Mouse (Mus musculus): ENCODE measurements at regions not wholly inside any gene's neighbourhood (a gene's known extent, or its start where the extent isn't known, plus 50 kb on each side); places are given as distances from the start of the nearest gene placed in this dataset.
"Not testable (repeated sequence)": the region's sequence is repeated elsewhere in the genome, so short reads cannot be mapped to it uniquely, and the experiment has no call there.

DNA sequence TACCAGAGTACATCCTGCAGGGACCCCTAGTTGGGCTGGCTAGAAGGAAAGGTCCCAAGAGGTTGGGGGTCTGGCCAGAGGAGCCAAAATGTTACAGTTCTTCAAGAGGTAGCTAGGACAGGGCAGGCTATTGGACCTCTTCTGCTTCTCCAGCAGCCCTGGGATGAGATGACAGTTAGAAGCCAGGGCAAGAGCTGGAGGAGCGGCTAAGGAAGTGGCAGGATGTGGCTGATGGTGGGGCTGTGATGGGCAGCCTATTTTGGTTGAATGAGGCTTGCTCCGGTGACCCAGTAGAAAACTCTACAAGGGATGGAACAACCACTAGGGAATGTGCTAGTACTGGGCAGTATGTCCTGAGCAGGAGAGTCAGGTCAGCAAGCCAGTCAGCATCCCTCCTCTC, 82.8 kb downstream of the Ddx11 start:
- no peak for DNase-seq (ENCODE audit: low spot score in 2 of 2)

DNA sequence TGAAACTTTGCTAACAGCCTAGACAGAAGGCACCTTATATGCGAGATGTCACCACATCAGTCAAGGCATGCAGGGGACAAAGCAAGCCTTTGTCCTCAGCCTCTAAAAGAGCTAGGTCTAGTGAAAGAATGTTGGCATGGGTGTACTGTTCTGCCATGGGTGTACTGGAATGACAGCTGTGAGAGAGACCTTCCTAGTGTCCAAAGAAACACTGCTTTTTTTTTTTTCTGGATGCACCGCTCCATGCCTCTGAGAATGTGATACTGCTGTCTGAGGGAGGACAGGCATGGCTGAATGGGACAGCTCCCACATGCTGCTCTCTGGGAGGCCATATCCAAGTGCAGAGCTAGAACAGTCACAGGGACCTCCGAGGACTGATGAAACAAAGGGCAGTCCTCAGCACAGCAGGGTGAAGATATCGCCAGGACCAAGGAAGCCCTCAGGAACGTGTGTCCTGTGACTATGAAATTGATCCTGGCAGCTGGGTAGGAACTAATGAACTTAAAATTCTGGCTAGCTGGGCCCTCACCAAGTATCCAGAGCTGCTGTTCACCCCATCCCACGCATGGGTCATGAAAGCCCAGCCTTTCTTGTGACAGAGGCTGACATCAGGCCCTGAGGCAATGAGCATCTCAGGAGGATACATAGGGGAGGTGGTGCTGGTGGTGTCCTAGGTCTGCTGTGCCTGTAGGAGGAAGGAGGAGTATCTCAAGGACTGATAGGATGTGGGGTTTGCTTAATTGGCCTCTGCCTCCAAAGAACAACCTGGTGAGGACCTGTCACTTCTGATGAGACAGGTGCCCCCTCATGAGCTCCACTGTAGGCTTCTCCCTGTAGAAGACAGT, 84.6 kb downstream of the Ddx11 start:
- DNase-seq (ENCODE audit: low spot score in 2 of 2): not testable (repeated sequence)

DNA sequence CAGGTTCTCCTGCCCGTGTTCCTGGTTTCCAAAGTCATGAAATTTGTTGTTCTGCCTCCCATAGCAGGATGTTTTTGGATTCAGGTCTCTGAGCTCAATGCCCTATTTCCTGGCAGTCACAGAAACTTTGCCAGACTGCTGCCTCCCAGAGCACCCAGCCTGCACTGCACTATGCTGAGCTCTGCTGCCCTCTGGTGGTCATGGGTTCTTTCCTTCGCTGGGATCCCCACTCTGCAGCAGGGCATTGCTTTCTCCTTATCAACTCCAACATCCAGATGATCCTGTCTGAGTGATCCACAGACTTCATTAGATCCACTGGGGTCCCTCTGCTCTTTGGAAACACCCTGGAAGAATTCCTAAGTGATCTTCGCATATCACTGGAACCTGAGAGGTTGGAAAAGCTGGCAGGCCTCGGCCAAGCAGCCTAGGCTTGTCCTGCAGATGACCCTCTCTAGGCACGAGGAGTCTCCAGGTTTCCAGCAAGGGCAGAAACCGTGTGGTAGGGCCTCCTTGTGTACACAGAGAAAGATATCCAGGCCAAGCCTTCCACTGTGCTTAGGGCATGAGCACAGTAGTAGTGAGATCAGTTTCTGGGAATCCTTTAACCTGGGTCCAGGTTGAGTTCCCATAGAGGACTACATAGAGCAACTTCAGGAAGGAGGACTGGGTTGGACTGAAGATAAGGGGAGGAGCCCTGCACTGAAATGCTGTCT, 85.6 kb downstream of the Ddx11 start:
- DNase-seq (ENCODE audit: low spot score in 2 of 2): not testable (repeated sequence)

DNA sequence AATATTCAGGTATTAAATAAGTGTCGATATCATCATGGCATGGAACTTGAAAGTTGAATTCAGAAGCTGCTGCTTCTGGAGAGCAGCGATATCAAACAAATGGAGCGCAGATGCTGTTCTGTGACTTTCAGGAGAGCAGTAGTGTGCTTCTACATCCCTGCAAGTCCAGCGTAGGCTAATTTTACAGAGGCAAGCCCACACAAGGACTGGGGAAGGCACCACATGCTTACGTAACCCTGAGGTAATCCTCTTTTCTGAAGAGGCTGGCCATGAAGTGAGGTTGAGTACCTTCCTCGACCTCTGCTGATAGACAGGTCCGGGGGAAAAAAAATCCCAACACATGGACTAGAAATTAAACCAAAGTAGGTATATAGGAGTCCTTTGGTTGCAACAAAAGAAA, 88.2 kb downstream of the Ddx11 start:
- no peak for DNase-seq (ENCODE audit: low spot score in 2 of 2)

DNA sequence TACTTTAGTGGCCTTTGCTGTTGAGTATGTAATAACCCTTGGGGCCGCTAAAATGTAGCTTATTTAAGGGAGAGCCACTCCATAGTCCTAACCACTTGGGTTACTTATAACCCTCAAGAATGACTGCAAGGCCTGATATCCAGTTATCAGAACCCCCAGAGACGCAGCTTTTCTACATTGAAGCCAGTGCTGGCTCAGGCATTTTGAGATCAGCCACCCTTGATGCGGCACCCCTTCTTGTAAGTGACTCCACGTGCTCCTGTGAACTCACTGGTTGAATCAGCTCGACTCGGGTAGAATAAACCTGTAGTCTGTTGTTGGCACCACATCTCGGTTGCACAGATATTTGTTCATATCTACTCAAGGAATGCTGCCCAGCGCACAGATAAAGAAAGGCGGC, 89.3 kb downstream of the Ddx11 start:
- DNase-seq (ENCODE audit: low spot score in 2 of 2): no peak

- DNase-seq (ENCODE audit: low spot score in 2 of 2): no peak
Observed at GRCm38 (mm10) chr17:66218321-66218720, 95.0 kb downstream of the Ddx11 start.

GRCm38 (mm10) chr17:66219669-66220435, 96.5 kb downstream of the Ddx11 start:
- no peak for DNase-seq (ENCODE audit: low spot score in 2 of 2)

GRCm38 (mm10) chr17:66221256-66221655, 97.9 kb downstream of the Ddx11 start:
- DNase-seq (ENCODE audit: low spot score in 2 of 2): peak in 1 of 2 experiments; percentile 47

DNA sequence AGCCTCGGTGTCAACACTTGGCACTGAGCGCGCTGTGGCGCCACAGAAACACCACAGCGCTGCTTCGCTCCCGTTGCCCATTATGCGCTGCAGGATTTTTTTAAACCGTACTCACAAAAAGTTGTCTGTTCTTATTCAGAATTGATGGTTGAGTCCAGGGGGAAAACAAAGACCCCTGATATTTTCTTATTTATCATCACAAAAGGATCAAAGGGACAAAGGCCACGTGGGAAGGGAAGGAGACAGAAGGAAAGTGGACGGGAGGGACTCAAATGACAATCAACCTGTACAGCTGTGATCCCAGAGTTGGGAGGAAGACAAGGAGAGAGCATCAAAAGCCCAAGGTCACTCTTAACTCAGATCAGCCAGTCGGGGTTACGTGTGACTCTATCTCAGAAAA, 100.4 kb downstream of the Ddx11 start:
- no peak for DNase-seq (ENCODE audit: low spot score in 2 of 2)

DNA sequence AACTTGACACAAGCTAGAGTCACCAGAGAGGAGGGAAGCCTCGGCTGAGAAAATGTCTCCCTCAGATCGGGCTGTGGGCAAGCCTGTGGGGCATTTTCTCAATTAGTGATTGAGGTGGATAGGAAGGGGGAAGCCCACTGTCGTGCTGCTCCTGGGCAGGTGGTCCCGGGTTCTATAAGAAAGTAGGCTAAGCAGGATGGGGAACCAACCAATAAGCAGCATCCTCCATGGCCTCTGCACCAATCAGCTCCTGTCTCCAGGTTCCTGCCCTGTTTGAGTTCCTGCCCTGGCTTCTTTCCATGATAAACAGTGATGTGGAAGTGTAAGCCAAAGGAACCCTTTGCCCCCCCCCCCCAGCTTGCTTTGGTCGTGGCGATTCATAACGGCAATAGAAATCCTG, 100.9 kb downstream of the Ddx11 start:
- DNase-seq (ENCODE audit: low spot score in 2 of 2): no peak

GRCm38 (mm10) chr17:66232391-66232790, 109.1 kb downstream of the Ddx11 start:
- DNase-seq (ENCODE audit: low spot score in 2 of 2): no peak

DNA sequence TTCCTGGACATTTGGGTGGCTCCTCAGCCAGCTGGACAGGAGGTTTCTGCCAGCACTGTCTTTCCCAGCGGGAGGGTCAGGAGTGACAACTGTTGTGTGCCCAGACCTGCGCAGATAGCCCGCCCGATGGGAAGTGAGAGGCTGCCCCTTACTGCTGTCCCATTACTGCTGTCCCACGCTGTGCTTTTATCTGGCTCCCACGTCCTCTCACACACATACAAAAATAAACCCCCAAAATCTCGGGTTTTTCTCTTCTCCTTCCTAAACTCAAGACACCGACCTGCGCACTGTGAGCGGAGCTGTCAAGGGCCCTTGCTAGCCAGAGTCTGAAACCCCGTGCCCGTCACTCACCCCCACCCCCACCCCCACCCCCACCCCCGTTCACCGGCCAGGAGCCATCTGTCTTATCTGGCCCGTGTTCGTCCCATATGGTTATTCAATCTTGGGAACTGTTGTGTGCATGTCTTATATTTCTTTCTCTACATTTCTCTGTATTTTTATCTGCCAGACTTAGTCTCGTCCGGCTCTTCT, 109.6 kb downstream of the Ddx11 start:
- no peak for DNase-seq (ENCODE audit: low spot score in 2 of 2)

- DNase-seq (ENCODE audit: low spot score in 2 of 2): no peak
Observed at GRCm38 (mm10) chr17:66233451-66233951, 110.2 kb downstream of the Ddx11 start.

- no peak for DNase-seq (ENCODE audit: low spot score in 2 of 2)
Observed at GRCm38 (mm10) chr17:66234432-66234831, 111.1 kb downstream of the Ddx11 start.

GRCm38 (mm10) chr17:66235096-66235805, 111.9 kb downstream of the Ddx11 start:
- peak; percentile 82 to 87 for DNase-seq (ENCODE audit: low spot score in 2 of 2)

DNA sequence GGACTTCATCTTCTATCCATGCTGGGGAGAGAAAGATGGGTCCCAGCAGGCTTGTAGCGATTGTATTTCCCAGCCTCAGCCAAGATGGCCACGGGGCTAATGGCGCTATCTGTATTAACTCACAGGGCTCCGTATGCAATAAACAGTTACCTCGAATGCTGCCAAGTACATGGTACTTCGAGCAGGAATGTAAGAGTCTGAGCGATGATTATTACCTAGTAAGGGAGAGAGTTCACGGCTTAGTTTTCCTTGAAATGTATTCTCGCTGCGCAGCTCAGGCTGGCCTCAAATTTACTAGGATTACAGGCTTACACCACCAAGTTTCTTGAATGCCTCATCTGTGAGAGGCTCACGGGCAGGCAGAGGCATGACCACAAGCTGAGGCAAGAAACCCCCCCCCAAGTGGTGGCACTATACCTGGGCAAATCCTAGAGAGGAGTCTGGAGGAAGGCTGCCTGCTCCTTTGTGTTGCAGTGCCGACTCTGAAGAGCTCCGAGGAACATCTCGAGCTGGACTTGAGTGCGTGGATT, 112.6 kb downstream of the Ddx11 start:
- no peak for DNase-seq (ENCODE audit: low spot score in 2 of 2)

- no peak for DNase-seq (ENCODE audit: low spot score in 2 of 2)
Observed at GRCm38 (mm10) chr17:66241868-66242622, 118.7 kb downstream of the Ddx11 start.

- DNase-seq (ENCODE audit: low spot score in 2 of 2): no peak
Observed at GRCm38 (mm10) chr17:66244183-66244582, 120.9 kb downstream of the Ddx11 start.

DNA sequence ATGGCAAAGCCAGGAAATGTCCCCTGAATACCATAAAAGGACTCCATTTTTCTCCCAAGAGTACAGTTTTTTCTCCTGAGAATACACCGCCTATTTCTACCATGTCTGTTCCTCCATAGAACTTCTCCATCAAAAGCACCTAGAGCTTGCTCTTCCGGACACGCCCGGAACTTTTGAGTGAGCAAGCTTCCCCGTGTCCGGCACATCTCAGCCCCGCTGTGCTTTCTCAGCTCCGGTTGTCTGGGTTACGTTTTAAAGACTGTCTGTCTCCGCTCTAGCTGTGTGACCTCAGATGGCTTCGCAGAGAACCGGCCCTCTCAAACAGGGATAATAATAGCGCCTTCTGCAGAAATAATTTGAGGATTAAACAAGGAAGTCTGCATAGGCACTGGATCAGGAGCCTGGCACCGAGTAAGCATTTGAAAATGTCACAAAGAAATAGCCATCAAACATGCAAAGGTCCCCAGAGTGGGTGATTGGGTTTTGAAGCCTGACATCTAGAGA, 122.8 kb downstream of the Ddx11 start:
- DNase-seq (ENCODE audit: low spot score in 2 of 2): no peak

GRCm38 (mm10) chr17:66251495-66251894, 128.2 kb downstream of the Ddx11 start:
- DNase-seq (ENCODE audit: low spot score in 2 of 2): no peak
